Mouse (Mus musculus): ENCODE measurements around the gene Itgb2l. TPM values are rescaled to one million over a fixed set of nuclear protein-coding genes. Genes with fewer than 3 reads are reported as not detected.

Gene Itgb2l
- polyA plus RNA-seq, 1 experiment from 2014 or later: 0.08 TPM

GRCm38 (mm10) chr16:96381435-96381834 lies 62.0 kb downstream of the Itgb2l start:
- Histone ChIP-seq H3K9ac (no peak overlapping the region), H3K27ac (no peak overlapping the region), H3K4me3 (no peak overlapping the region), H3K4me1 (no peaks in the 10 kb centered on the region), H3K36me3 (no peaks in the 10 kb centered on the region), H3K4me2 (replicated peaks) (no peak overlapping the region), H3K9me3 (no peaks in the 10 kb centered on the region), H3K27me3 (replicated peaks) (no peaks in the 10 kb centered on the region)
- 93% methylated on average over 12 of the region's 12 CpGs for WGBS
- ATAC-seq (ENCODE audit: low FRiP score, low read depth): no peak

DNA sequence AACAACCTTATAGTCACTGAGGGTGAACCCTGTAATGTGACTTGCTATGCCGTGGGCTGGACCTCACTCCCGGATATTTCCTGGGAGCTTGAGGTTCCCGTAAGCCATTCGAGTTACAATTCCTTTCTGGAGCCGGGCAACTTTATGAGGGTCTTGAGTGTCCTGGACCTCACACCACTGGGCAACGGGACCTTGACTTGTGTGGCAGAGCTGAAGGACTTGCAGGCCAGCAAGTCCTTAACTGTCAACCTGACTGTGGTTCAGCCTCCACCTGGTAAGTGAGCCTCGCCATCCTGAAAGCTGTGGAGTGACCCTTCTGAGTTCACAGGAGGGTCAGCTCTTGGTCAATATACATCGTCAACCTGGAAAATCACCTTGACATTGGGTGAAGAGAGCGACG lies 65.3 kb downstream of the Itgb2l start:
- 93% methylated on average over 10 of the region's 10 CpGs for WGBS
- H3K9me3 ChIP-seq: no peaks in the 10 kb centered on the region
- H3K27me3 ChIP-seq (replicated peaks): no peaks in the 10 kb centered on the region
- no peak overlapping the region for H3K4me3 ChIP-seq
- no peaks in the 10 kb centered on the region for H3K4me1 ChIP-seq
- no peak overlapping the region for H3K9ac ChIP-seq
- H3K36me3 ChIP-seq: no peaks in the 10 kb centered on the region
- no peak for ATAC-seq (ENCODE audit: low FRiP score, low read depth)
- H3K27ac ChIP-seq: no peak overlapping the region
- H3K4me2 ChIP-seq (replicated peaks): no peak overlapping the region

GRCm38 (mm10) chr16:96376342-96376741 lies 67.1 kb downstream of the Itgb2l start:
- no peaks in the 10 kb centered on the region for H3K4me1 ChIP-seq
- ATAC-seq (ENCODE audit: low FRiP score, low read depth): no peak
- WGBS: 30% methylated on average over 7 of the region's 7 CpGs
- H3K4me3 ChIP-seq: no peak overlapping the region
- H3K27me3 ChIP-seq (replicated peaks): no peaks in the 10 kb centered on the region
- H3K9ac ChIP-seq: no peak overlapping the region
- H3K27ac ChIP-seq: no peak overlapping the region
- H3K4me2 ChIP-seq (replicated peaks): no peak overlapping the region
- no peaks in the 10 kb centered on the region for H3K9me3 ChIP-seq
- no peaks in the 10 kb centered on the region for H3K36me3 ChIP-seq

- ATAC-seq (ENCODE audit: low FRiP score, low read depth): no peak
- no peak overlapping the region for H3K9ac ChIP-seq
- WGBS: 91% methylated on average over 7 of the region's 7 CpGs
- no peaks in the 10 kb centered on the region for H3K9me3 ChIP-seq
- no peaks in the 10 kb centered on the region for H3K36me3 ChIP-seq
- no peaks in the 10 kb centered on the region for H3K27me3 ChIP-seq (replicated peaks)
- no peak overlapping the region for H3K4me2 ChIP-seq (replicated peaks)
- no peaks in the 10 kb centered on the region for H3K4me1 ChIP-seq
- H3K4me3 ChIP-seq: no peak overlapping the region
- H3K27ac ChIP-seq: no peak overlapping the region
Observed at GRCm38 (mm10) chr16:96375538-96375937, 67.9 kb downstream of the Itgb2l start.

- ATAC-seq (ENCODE audit: low FRiP score, low read depth): no peak
- Histone ChIP-seq H3K4me2 (replicated peaks) (no peak overlapping the region), H3K9me3 (no peaks in the 10 kb centered on the region), H3K27me3 (replicated peaks) (no peaks in the 10 kb centered on the region), H3K4me3 (no peak overlapping the region), H3K36me3 (no peaks in the 10 kb centered on the region), H3K4me1 (no peaks in the 10 kb centered on the region), H3K27ac (no peak overlapping the region), H3K9ac (no peak overlapping the region)
- WGBS: 80% methylated on average over 8 of the region's 8 CpGs
Observed at GRCm38 (mm10) chr16:96372752-96373118, 70.7 kb downstream of the Itgb2l start.

Other genes starting within 250 kb of the Itgb2l start
- gene Sh3bgr, start 243.2 kb downstream of the Itgb2l start, polyA plus RNA-seq (2016; fragmentation: Nextera tagmentation; extraction: Ambion mirVana): 2.5 and 4.6 TPM in 2 replicates
- 1.0 TPM in 2 replicates for gene B3galt5, start 207.8 kb downstream of the Itgb2l start, polyA plus RNA-seq (2016; fragmentation: Nextera tagmentation; extraction: Ambion mirVana)
- 42.9 and 46.3 TPM in 2 replicates for gene Pcp4, start 24.0 kb upstream of the Itgb2l start, polyA plus RNA-seq (2016; fragmentation: Nextera tagmentation; extraction: Ambion mirVana)